Mouse (Mus musculus) heart, postnatal 0 days (tissue): ENCODE measurements at regions not wholly inside any gene's neighbourhood (a gene's known extent, or its start where the extent isn't known, plus 50 kb on each side); places are given as distances from the start of the nearest gene placed in this dataset.

ENCODE experiments used
- ATAC-seq: fragments of 200-750 bp; cut with Nextera tagmentation; 2 replicates; pipeline ENCODE4 v1.8.0; 2017; ENCODE audit warnings: low read depth, moderate number of reproducible peaks, moderate library complexity; ENCODE audit not compliant: insufficient read depth
- DNase-seq: peaks from one replicate; pipeline ENCODE4 v3.0.0-alpha.2; 2016; ENCODE audit warnings: low spot score
- H3K27ac ChIP-seq: fragments of 300-500 bp; sonication (generic); 2 replicates; pipeline ENCODE4 v1.5.1; 2014; ENCODE audit warnings: low read depth, mild to moderate bottlenecking
- H3K27me3 ChIP-seq: fragments of 300-500 bp; sonication (generic); 2 replicates; pipeline ENCODE4 v1.6.1; 2014; ENCODE audit warnings: low read length, mixed read lengths; ENCODE audit not compliant: control insufficient read depth, insufficient read depth
- H3K36me3 ChIP-seq: fragments of 300-500 bp; sonication (generic); replicated peaks from 2 replicates; pipeline ENCODE4 v1.6.1; 2014; ENCODE audit warnings: low read length, mixed read lengths; ENCODE audit not compliant: control insufficient read depth, insufficient read depth
- H3K4me1 ChIP-seq: fragments of 300-500 bp; sonication (generic); 2 replicates; pipeline ENCODE4 v1.6.1; 2014; ENCODE audit warnings: antibody characterized with exemption; ENCODE audit not compliant: control insufficient read depth, insufficient read depth
- H3K4me2 ChIP-seq: fragments of 300-500 bp; sonication (generic); 2 replicates; pipeline ENCODE4 v1.6.1; 2014; ENCODE audit warnings: low read depth, mild to moderate bottlenecking, low read length, moderate library complexity
- H3K4me3 ChIP-seq: fragments of 300-500 bp; sonication (generic); 2 replicates; pipeline ENCODE4 v1.5.1; 2014; ENCODE audit warnings: low read depth, low read length
- H3K9ac ChIP-seq: fragments of 300-500 bp; sonication (generic); replicated peaks from 2 replicates; pipeline ENCODE4 v1.6.1; 2014; ENCODE audit warnings: low read depth, low read length, mixed read lengths
- H3K9me3 ChIP-seq: fragments of 300-500 bp; sonication (generic); replicated peaks from 2 replicates; pipeline ENCODE4 v1.6.1; 2016; ENCODE audit warnings: low read length; ENCODE audit not compliant: control insufficient read depth
- CTCF ChIP-seq: IDR thresholded peaks from 2 replicates; pipeline ENCODE4 v1.5.1; 2016; ENCODE audit warnings: antibody characterized with exemption, control low read depth, low read depth
- EP300 ChIP-seq: IDR thresholded peaks from 2 replicates; pipeline ENCODE4 v1.6.1; 2016; ENCODE audit warnings: antibody characterized with exemption, low read depth
- WGBS: fragments of 180-500 bp; shearing (Covaris S2); extraction: QIAGEN DNeasy Blood & Tissue Kit; methylation state at CpG from one replicate; pipeline ENCODE4 v1.1.7; 2014; 5-methylcytosine and 5-hydroxymethylcytosine counted together

DNA sequence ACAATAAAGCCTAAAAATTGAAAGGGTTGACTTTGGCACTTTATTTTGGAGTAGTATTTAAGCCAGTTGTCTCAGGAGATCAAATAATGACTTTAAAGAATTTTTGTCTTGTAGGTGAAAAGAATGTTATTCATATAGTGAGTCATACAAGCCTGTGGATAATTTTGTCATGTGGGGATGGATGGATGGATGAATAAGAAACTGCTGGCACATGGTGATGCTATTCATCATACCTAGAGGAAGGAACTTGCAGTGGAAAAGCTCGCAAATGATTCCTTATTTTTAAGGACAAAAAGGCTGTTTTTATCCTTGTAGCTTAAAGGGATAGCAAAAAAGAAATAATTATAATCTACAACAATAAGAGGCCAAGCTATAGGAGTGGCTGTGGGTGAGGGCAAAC, 655.4 kb upstream of the Auts2 start:
- 65% methylated on average over 1 of the region's 1 CpGs for WGBS
- TF ChIP-seq CTCF = no peak
- no peak for TF ChIP-seq EP300
- no peak for DNase-seq

GRCm38 (mm10) chr5:133189798-133190571, 646.8 kb upstream of the Auts2 start:
- Histone ChIP-seq H3K27me3 (no peaks in the 10 kb centered on the region), H3K9ac (no peak overlapping the region), H3K36me3 (no peaks in the 10 kb centered on the region), H3K9me3 (no peaks in the 10 kb centered on the region), H3K4me1 (no peaks in the 10 kb centered on the region), H3K4me3 (no peak overlapping the region), H3K4me2 (no peak overlapping the region), H3K27ac (no peak overlapping the region)
- TF ChIP-seq EP300 (no peak), CTCF (no peak)
- ATAC-seq (no peak), DNase-seq (no peak)
- WGBS = 84% methylated on average over 8 of the region's 8 CpGs

More for the DNA sequence above, 655.4 kb upstream of the Auts2 start:
- Histone ChIP-seq H3K4me3 (no peak overlapping the region), H3K9ac (no peak overlapping the region), H3K27ac (no peak overlapping the region), H3K27me3 (no peaks in the 10 kb centered on the region), H3K4me2 (no peak overlapping the region), H3K36me3 (no peaks in the 10 kb centered on the region), H3K9me3 (no peaks in the 10 kb centered on the region), H3K4me1 (no peaks in the 10 kb centered on the region)
- ATAC-seq = no peak

DNA sequence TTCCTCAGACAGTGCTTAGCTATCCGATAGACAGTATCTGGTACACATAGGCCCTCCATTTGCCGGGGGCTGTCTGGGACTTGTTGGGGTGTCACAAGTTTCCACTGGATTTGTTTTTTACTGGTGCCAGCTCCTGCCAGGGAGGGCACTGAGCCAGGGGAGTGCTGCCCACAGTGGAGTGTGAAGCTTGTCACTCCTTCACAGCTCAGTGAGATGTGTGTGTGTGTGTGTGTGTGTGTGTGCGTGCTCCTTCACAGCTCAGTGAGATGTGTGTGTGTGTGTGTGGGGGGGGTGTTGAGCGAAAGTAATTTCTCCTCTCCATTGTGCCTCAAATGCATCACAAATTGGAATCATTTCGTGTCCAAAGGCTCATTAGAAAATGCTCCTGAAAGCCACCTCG, 632.5 kb upstream of the Auts2 start:
- H3K4me1 ChIP-seq = peaks cover 9% of the 10 kb centered on the region; the same call in 1 of the 2 replicates
- no peak overlapping the region for H3K9ac ChIP-seq
- no peak overlapping the region for H3K27ac ChIP-seq
- H3K9me3 ChIP-seq = no peaks in the 10 kb centered on the region
- 78% methylated on average over 6 of the region's 6 CpGs for WGBS
- H3K4me2 ChIP-seq = no peak overlapping the region
- H3K36me3 ChIP-seq = no peaks in the 10 kb centered on the region
- TF ChIP-seq CTCF = no peak
- TF ChIP-seq EP300 = no peak
- H3K27me3 ChIP-seq = no peaks in the 10 kb centered on the region
- no peak overlapping the region for H3K4me3 ChIP-seq
- DNase-seq = no peak
- ATAC-seq = no peak

- ATAC-seq (peak; percentile 89), DNase-seq (peak; percentile 71)
- H3K4me2 ChIP-seq = no peak overlapping the region
- TF ChIP-seq EP300 (no peak), CTCF (no peak)
- H3K27me3 ChIP-seq = no peaks in the 10 kb centered on the region
- WGBS = 8% methylated on average over 6 of the region's 6 CpGs
- peaks cover 9% of the 10 kb centered on the region; the same call in 1 of the 2 replicates for H3K4me1 ChIP-seq
- H3K4me3 ChIP-seq = no peak overlapping the region
- H3K9me3 ChIP-seq = no peaks in the 10 kb centered on the region
- H3K9ac ChIP-seq = no peak overlapping the region
- no peak overlapping the region; the same call in 1 of the 2 replicates for H3K27ac ChIP-seq
- no peaks in the 10 kb centered on the region for H3K36me3 ChIP-seq
Observed at GRCm38 (mm10) chr5:133173155-133173723, 630.1 kb upstream of the Auts2 start.

GRCm38 (mm10) chr5:133172686-133173085, 629.5 kb upstream of the Auts2 start:
- DNase-seq (no peak), ATAC-seq (no peak)
- Histone ChIP-seq H3K9ac (no peak overlapping the region), H3K36me3 (no peaks in the 10 kb centered on the region), H3K27me3 (no peaks in the 10 kb centered on the region), H3K27ac (no peak overlapping the region; the same call in 1 of the 2 replicates), H3K4me1 (peaks cover 9% of the 10 kb centered on the region; the same call in 1 of the 2 replicates), H3K9me3 (no peaks in the 10 kb centered on the region), H3K4me2 (no peak overlapping the region), H3K4me3 (no peak overlapping the region)
- TF ChIP-seq EP300 = no peak
- no peak for TF ChIP-seq CTCF
- 68% methylated on average over 4 of the region's 4 CpGs for WGBS
